Mouse (Mus musculus) layer of hippocampus, postnatal 25 days (tissue): ENCODE measurements at regions not wholly inside any gene's neighbourhood (a gene's known extent, or its start where the extent isn't known, plus 50 kb on each side); places are given as distances from the start of the nearest gene placed in this dataset.

Source experiments
- microRNA-seq, 2 experiments: library from miRNA; unstranded; fragments of <30 nt; microRNA quantifications; one replicate each; pipeline ENCODE4 v1.2.0; 2021

Small RNAs in the stretch of these regions (microRNA-seq; reads per million reads assigned to microRNA genes)
- gene Gm22582 (0 reads per million in 2 experiments), gene Mir1251 (0.92 to 1.2 reads per million in 2 experiments), gene Mir135a-2 (16.7 to 40.1 reads per million in 2 experiments)
